Mouse (Mus musculus) bone marrow macrophage, adult 2 months (primary cell): ENCODE results near the gene 1700015F17Rik. TPM values are rescaled to one million over a fixed set of nuclear protein-coding genes. Genes with fewer than 3 reads are reported as not detected.

Experiments
- H3K27ac ChIP-seq: 2 replicates; pipeline ENCODE4 v1.5.1; 2012; ENCODE audit warnings: low read depth, low read length; ENCODE audit not compliant: insufficient read depth
- H3K4me1 ChIP-seq: 2 replicates; pipeline ENCODE4 v1.6.1; 2012; ENCODE audit warnings: low read length; ENCODE audit not compliant: control insufficient read depth, insufficient read depth
- H3K4me3 ChIP-seq: 2 replicates; pipeline ENCODE4 v1.5.1; 2012; ENCODE audit warnings: mild to moderate bottlenecking, low read length, moderate library complexity; ENCODE audit not compliant: insufficient read depth
- CTCF ChIP-seq: IDR thresholded peaks from 2 replicates; pipeline ENCODE4 v1.5.1; 2012; ENCODE audit warnings: low read depth, mild to moderate bottlenecking, low read length, moderate library complexity
- POLR2A ChIP-seq: IDR thresholded peaks from 2 replicates; pipeline ENCODE4 v1.6.1; 2012; ENCODE audit warnings: mild to moderate bottlenecking, low read depth, low read length, borderline replicate concordance
- polyA plus RNA-seq: library from polyadenylated mRNA; stranded (reverse); fragments of >200 nt; gene quantifications from 2 replicates; pipeline ENCODE4 v1.2.4, GENCODE M21; 2012; ENCODE audit not compliant: missing spikeins, insufficient read depth, insufficient read length

The 1700015F17Rik gene
- polyA plus RNA-seq, result not detected in 2 replicates

GRCm38 (mm10) chr5:5479043-5479442, at the start of gene 1700015F17Rik:
Gene 1700015F17Rik (minus strand): TSS chr5:5479143.
- no peak for TF ChIP-seq CTCF
- Histone ChIP-seq H3K4me3 (no peak within 1 kb of the TSS), H3K4me1 (no peaks in the 10 kb centered on the region), H3K27ac (no peak within 1 kb of the TSS)

- no peak for TF ChIP-seq POLR2A
- no peak for TF ChIP-seq CTCF
- Histone ChIP-seq H3K27ac (no peak overlapping the region), H3K4me1 (no peaks in the 10 kb centered on the region), H3K4me3 (no peak overlapping the region)
Observed at GRCm38 (mm10) chr5:5515411-5515810, 36.5 kb upstream of the 1700015F17Rik start.

GRCm38 (mm10) chr5:5514196-5515076, 35.5 kb upstream of the 1700015F17Rik start, which contains the start of gene Cldn12:
Gene Cldn12 (minus strand): TSS chr5:5514958.
- TF ChIP-seq CTCF (no peak), POLR2A (no peak)
- Histone ChIP-seq H3K4me3 (peak within 1 kb of the TSS; percentile 98), H3K27ac (no peak within 1 kb of the TSS; the same call in 1 of the 2 replicates), H3K4me1 (no peaks in the 10 kb centered on the region)

- Histone ChIP-seq H3K4me1 (no peaks in the 10 kb centered on the region), H3K4me3 (no peak overlapping the region), H3K27ac (no peak overlapping the region)
- no peak for TF ChIP-seq POLR2A
- no peak for TF ChIP-seq CTCF
Observed at GRCm38 (mm10) chr5:5511401-5511800, 32.5 kb upstream of the 1700015F17Rik start.

- H3K4me3 ChIP-seq, result no peak overlapping the region
- TF ChIP-seq CTCF (no peak), POLR2A (no peak)
- H3K4me1 ChIP-seq, result no peaks in the 10 kb centered on the region
- H3K27ac ChIP-seq, result no peak overlapping the region
Observed at GRCm38 (mm10) chr5:5510989-5511388, 32.0 kb upstream of the 1700015F17Rik start.

GRCm38 (mm10) chr5:5510304-5510887, 31.5 kb upstream of the 1700015F17Rik start:
- H3K4me1 ChIP-seq, result no peaks in the 10 kb centered on the region
- TF ChIP-seq POLR2A (no peak), CTCF (no peak)
- H3K27ac ChIP-seq, result no peak overlapping the region
- no peak overlapping the region for H3K4me3 ChIP-seq

GRCm38 (mm10) chr5:5508231-5508630, 29.3 kb upstream of the 1700015F17Rik start:
- TF ChIP-seq CTCF (no peak), POLR2A (no peak)
- no peaks in the 10 kb centered on the region for H3K4me1 ChIP-seq
- H3K27ac ChIP-seq, result no peak overlapping the region
- no peak overlapping the region for H3K4me3 ChIP-seq

- TF ChIP-seq POLR2A (no peak), CTCF (peak; percentile 40; the same call in 1 of the 2 replicates)
Observed at GRCm38 (mm10) chr5:5507701-5508225, 28.8 kb upstream of the 1700015F17Rik start.

GRCm38 (mm10) chr5:5504456-5504855, 25.5 kb upstream of the 1700015F17Rik start:
- Histone ChIP-seq H3K4me1 (peaks cover 5% of the 10 kb centered on the region), H3K27ac (no peak overlapping the region), H3K4me3 (no peak overlapping the region)
- TF ChIP-seq POLR2A, result no peak
- no peak for TF ChIP-seq CTCF

More at GRCm38 (mm10) chr5:5507701-5508225, 28.8 kb upstream of the 1700015F17Rik start:
- Histone ChIP-seq H3K27ac (no peak overlapping the region), H3K4me3 (no peak overlapping the region), H3K4me1 (no peaks in the 10 kb centered on the region)

- Histone ChIP-seq H3K4me1 (peaks cover 5% of the 10 kb centered on the region), H3K4me3 (no peak overlapping the region), H3K27ac (no peak overlapping the region)
- TF ChIP-seq CTCF (no peak), POLR2A (no peak)
Observed at GRCm38 (mm10) chr5:5503381-5503780, 24.4 kb upstream of the 1700015F17Rik start.
